Mouse (Mus musculus): ENCODE measurements at regions not wholly inside any gene's neighbourhood (a gene's known extent, or its start where the extent isn't known, plus 50 kb on each side); places are given as distances from the start of the nearest gene placed in this dataset.

DNA sequence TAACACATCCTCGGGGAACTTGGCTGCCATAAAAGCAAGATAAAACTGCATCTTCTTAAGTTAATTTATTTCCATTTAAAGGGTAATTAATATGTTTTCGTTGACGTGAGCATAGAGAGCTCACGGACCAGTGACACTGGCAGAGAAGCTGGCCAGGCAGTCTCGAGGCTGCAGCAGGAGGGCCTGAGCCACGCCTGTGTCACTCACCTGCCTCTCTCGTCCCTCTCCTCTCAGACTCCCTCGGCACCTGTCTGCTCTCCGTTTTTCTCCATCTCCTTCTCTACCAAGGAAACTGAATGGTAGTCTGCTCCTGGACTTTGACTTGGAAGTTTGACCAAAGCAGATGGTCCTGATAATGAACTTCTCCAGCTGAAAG lies 193.8 kb downstream of the Fam43a start:
- TF ChIP-seq MYOD1 (IDR thresholded peaks at IDR 0.05; ENCODE audit: control insufficient read depth, insufficient read length, low read depth) (no peak), CTCF (IDR thresholded peaks at IDR 0.05; ENCODE audit: control insufficient read depth, insufficient read depth, insufficient read length) (no peak), USF1 (IDR thresholded peaks at IDR 0.05; ENCODE audit: low read depth) (no peak), MYOG (IDR thresholded peaks at IDR 0.05; ENCODE audit: control insufficient read depth, extremely low read depth, insufficient read length) (no peak), CEBPB (IDR thresholded peaks at IDR 0.05; ENCODE audit: low read depth) (no peak), MAX (IDR thresholded peaks at IDR 0.05) (no peak), FOSL1 (IDR thresholded peaks at IDR 0.05; ENCODE audit: insufficient read depth, low read length, poor library complexity, severe bottlenecking) (no peak)

DNA sequence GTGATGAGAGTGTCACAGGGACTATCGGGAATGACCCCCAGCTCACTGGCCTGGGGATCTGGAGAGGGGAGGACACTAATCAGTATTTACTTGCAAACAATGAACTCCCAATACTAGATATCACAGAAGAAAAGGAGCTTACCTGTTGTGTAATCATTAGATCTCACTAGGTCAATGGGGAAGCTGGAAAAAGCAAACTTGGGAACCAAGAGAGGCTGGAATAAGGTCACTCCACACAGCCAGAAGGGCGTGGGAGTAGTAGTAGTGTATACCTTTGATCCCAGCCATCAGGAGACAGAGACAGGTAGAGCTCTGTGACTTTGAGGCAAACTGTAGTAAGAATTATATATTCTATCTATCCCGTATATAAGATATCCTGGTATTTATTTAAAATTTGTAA lies 194.3 kb downstream of the Fam43a start:
- Histone ChIP-seq H3K79me2 (ENCODE audit: control insufficient read depth, insufficient read depth) (no peaks in the 10 kb centered on the region), H3ac (ENCODE audit: control insufficient read depth, insufficient read length, low read depth) (no peak overlapping the region), H3K36me3 (ENCODE audit: control insufficient read depth, insufficient read depth) (no peaks in the 10 kb centered on the region), H3K4me3 (ENCODE audit: insufficient read depth, poor library complexity, severe bottlenecking) (no peak overlapping the region), H3K27me3 (ENCODE audit: control insufficient read depth, insufficient read depth, insufficient read length) (no peaks in the 10 kb centered on the region), H3K79me3 (ENCODE audit: low read depth) (no peaks in the 10 kb centered on the region)
- TF ChIP-seq MYOD1 (IDR thresholded peaks at IDR 0.05; ENCODE audit: control insufficient read depth, insufficient read length, low read depth) (no peak), FOSL1 (IDR thresholded peaks at IDR 0.05; ENCODE audit: insufficient read depth, low read length, poor library complexity, severe bottlenecking) (no peak), MAX (IDR thresholded peaks at IDR 0.05) (no peak), CTCF (IDR thresholded peaks at IDR 0.05; ENCODE audit: control insufficient read depth, insufficient read depth, insufficient read length) (no peak), CEBPB (IDR thresholded peaks at IDR 0.05; ENCODE audit: low read depth) (no peak), USF1 (IDR thresholded peaks at IDR 0.05; ENCODE audit: low read depth) (no peak), MYOG (IDR thresholded peaks at IDR 0.05; ENCODE audit: control insufficient read depth, extremely low read depth, insufficient read length) (no peak)

More for the DNA sequence above, 193.8 kb downstream of the Fam43a start:
- Histone ChIP-seq H3K4me3 (ENCODE audit: insufficient read depth, poor library complexity, severe bottlenecking) (no peak overlapping the region), H3K79me3 (ENCODE audit: low read depth) (no peaks in the 10 kb centered on the region), H3K27me3 (ENCODE audit: control insufficient read depth, insufficient read depth, insufficient read length) (no peaks in the 10 kb centered on the region), H3K36me3 (ENCODE audit: control insufficient read depth, insufficient read depth) (no peaks in the 10 kb centered on the region), H3K79me2 (ENCODE audit: control insufficient read depth, insufficient read depth) (no peaks in the 10 kb centered on the region), H3ac (ENCODE audit: control insufficient read depth, insufficient read length, low read depth) (no peak overlapping the region)

DNA sequence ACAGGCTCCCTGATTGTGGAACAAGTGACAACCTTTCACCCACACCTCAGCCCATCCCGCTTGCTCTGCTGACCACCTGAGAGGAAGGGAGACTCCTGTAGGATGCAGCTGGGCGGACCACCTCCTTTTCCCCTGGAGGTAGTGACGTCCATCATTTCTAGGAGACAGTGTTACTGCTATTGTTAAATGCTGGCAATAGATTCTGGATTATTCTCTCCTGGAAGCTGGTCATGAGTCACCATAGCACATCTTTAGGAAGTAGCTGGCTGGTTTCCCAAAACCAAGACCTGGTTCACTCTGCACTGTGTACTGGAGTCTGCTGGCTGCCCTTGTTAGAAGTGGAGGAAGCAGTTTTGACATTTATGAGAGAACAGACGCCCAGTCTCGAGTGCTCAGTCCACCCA lies 196.0 kb downstream of the Fam43a start:
- no peaks in the 10 kb centered on the region for H3K27me3 ChIP-seq (ENCODE audit: control insufficient read depth, insufficient read depth, insufficient read length)
- no peaks in the 10 kb centered on the region for H3K79me2 ChIP-seq (ENCODE audit: control insufficient read depth, insufficient read depth)
- no peaks in the 10 kb centered on the region for H3K79me3 ChIP-seq (ENCODE audit: low read depth)
- no peak for TF ChIP-seq MAX (IDR thresholded peaks at IDR 0.05)
- TF ChIP-seq MYOD1 (IDR thresholded peaks at IDR 0.05; ENCODE audit: control insufficient read depth, insufficient read length, low read depth) = no peak
- no peak for TF ChIP-seq CEBPB (IDR thresholded peaks at IDR 0.05; ENCODE audit: low read depth)
- TF ChIP-seq USF1 (IDR thresholded peaks at IDR 0.05; ENCODE audit: low read depth) = no peak
- TF ChIP-seq MYOG (IDR thresholded peaks at IDR 0.05; ENCODE audit: control insufficient read depth, extremely low read depth, insufficient read length) = no peak
- TF ChIP-seq FOSL1 (IDR thresholded peaks at IDR 0.05; ENCODE audit: insufficient read depth, low read length, poor library complexity, severe bottlenecking) = no peak
- TF ChIP-seq CTCF (IDR thresholded peaks at IDR 0.05; ENCODE audit: control insufficient read depth, insufficient read depth, insufficient read length) = no peak
- H3K4me3 ChIP-seq (ENCODE audit: insufficient read depth, poor library complexity, severe bottlenecking) = no peak overlapping the region
- H3K36me3 ChIP-seq (ENCODE audit: control insufficient read depth, insufficient read depth) = no peaks in the 10 kb centered on the region
- H3ac ChIP-seq (ENCODE audit: control insufficient read depth, insufficient read length, low read depth) = no peak overlapping the region

DNA sequence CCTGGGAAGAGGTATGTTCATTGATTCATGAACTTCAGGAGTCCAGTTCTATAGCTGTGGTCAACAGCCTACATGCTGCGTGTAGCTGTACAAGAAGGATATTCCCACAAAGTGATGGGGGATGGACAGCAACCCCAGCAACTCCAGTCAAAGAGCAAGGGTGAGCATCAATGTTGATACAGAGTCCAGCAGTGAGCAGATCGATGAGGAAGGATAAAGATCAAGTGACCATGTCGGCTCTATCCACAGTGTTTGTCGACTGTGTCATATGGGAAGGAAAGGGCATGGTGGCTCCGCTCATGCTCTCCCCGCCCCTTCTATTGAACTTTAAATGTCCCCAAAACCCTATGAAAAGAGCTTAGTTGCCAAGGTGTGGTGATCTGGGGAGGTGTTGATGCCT lies 196.6 kb downstream of the Fam43a start:
- Histone ChIP-seq H3K79me2 (ENCODE audit: control insufficient read depth, insufficient read depth) (no peaks in the 10 kb centered on the region), H3K79me3 (ENCODE audit: low read depth) (no peaks in the 10 kb centered on the region), H3K36me3 (ENCODE audit: control insufficient read depth, insufficient read depth) (no peaks in the 10 kb centered on the region), H3ac (ENCODE audit: control insufficient read depth, insufficient read length, low read depth) (no peak overlapping the region), H3K4me3 (ENCODE audit: insufficient read depth, poor library complexity, severe bottlenecking) (no peak overlapping the region), H3K27me3 (ENCODE audit: control insufficient read depth, insufficient read depth, insufficient read length) (no peaks in the 10 kb centered on the region)
- TF ChIP-seq FOSL1 (IDR thresholded peaks at IDR 0.05; ENCODE audit: insufficient read depth, low read length, poor library complexity, severe bottlenecking) (no peak), MYOG (IDR thresholded peaks at IDR 0.05; ENCODE audit: control insufficient read depth, extremely low read depth, insufficient read length) (no peak), MAX (IDR thresholded peaks at IDR 0.05) (no peak), CTCF (IDR thresholded peaks at IDR 0.05; ENCODE audit: control insufficient read depth, insufficient read depth, insufficient read length) (no peak), MYOD1 (IDR thresholded peaks at IDR 0.05; ENCODE audit: control insufficient read depth, insufficient read length, low read depth) (no peak), USF1 (IDR thresholded peaks at IDR 0.05; ENCODE audit: low read depth) (no peak), CEBPB (IDR thresholded peaks at IDR 0.05; ENCODE audit: low read depth) (no peak)

DNA sequence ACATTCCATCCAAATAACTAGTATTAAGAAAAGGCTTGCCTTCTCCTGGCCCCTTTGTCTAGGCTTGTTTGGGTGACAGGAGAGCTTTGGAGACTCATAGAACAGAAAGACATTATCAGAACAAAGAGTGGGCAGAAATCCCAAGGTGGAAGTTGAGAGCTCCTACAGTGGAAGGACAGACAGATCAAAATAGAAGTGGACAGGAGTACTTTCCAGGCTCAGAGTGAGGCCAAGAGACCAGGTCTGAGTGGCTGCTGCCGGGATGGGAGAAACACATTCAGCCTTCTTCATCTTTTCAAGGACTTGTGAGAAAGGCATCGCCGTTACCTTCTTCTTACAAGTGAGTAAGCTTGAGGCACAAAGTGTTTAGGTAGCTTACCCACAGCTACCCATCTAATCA lies 197.5 kb downstream of the Fam43a start:
- no peaks in the 10 kb centered on the region for H3K79me3 ChIP-seq (ENCODE audit: low read depth)
- no peaks in the 10 kb centered on the region for H3K79me2 ChIP-seq (ENCODE audit: control insufficient read depth, insufficient read depth)
- H3ac ChIP-seq (ENCODE audit: control insufficient read depth, insufficient read length, low read depth) = no peak overlapping the region
- H3K27me3 ChIP-seq (ENCODE audit: control insufficient read depth, insufficient read depth, insufficient read length) = no peaks in the 10 kb centered on the region
- H3K36me3 ChIP-seq (ENCODE audit: control insufficient read depth, insufficient read depth) = no peaks in the 10 kb centered on the region
- H3K4me3 ChIP-seq (ENCODE audit: insufficient read depth, poor library complexity, severe bottlenecking) = no peak overlapping the region
- no peak for TF ChIP-seq MYOD1 (IDR thresholded peaks at IDR 0.05; ENCODE audit: control insufficient read depth, insufficient read length, low read depth)
- TF ChIP-seq FOSL1 (IDR thresholded peaks at IDR 0.05; ENCODE audit: insufficient read depth, low read length, poor library complexity, severe bottlenecking) = no peak
- no peak for TF ChIP-seq USF1 (IDR thresholded peaks at IDR 0.05; ENCODE audit: low read depth)
- TF ChIP-seq CTCF (IDR thresholded peaks at IDR 0.05; ENCODE audit: control insufficient read depth, insufficient read depth, insufficient read length) = no peak
- no peak for TF ChIP-seq MYOG (IDR thresholded peaks at IDR 0.05; ENCODE audit: control insufficient read depth, extremely low read depth, insufficient read length)

DNA sequence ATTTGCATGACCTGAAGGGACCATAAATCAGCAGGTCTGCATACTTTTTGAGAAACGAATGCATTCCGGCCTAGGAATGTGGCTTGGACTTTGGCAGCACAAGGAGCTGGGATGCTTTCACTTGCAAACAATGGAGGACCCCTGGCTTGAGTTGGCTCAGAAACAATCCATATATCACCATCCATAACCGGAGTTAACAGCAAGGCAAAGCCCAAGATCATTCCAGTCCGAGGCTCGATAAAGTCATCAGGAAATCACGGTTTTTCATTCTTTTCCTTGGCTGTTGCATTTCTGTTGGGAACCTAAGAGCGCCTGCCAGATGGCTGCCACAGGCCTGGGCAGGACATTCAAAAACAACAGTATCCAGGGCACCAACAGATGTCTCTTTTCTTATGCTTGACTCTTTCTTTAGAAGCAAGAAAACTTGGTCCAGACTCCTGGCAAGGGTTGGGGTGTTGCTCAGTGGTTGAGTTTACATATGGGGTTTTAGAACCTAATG lies 198.5 kb downstream of the Fam43a start:
- TF ChIP-seq FOSL1 (IDR thresholded peaks at IDR 0.05; ENCODE audit: insufficient read depth, low read length, poor library complexity, severe bottlenecking) (no peak), CEBPB (IDR thresholded peaks at IDR 0.05; ENCODE audit: low read depth) (no peak), MYOD1 (IDR thresholded peaks at IDR 0.05; ENCODE audit: control insufficient read depth, insufficient read length, low read depth) (no peak), MAX (IDR thresholded peaks at IDR 0.05) (no peak), CTCF (IDR thresholded peaks at IDR 0.05; ENCODE audit: control insufficient read depth, insufficient read depth, insufficient read length) (no peak), USF1 (IDR thresholded peaks at IDR 0.05; ENCODE audit: low read depth) (no peak), MYOG (IDR thresholded peaks at IDR 0.05; ENCODE audit: control insufficient read depth, extremely low read depth, insufficient read length) (no peak)
- Histone ChIP-seq H3K36me3 (ENCODE audit: control insufficient read depth, insufficient read depth) (no peaks in the 10 kb centered on the region), H3K27me3 (ENCODE audit: control insufficient read depth, insufficient read depth, insufficient read length) (no peaks in the 10 kb centered on the region), H3K79me2 (ENCODE audit: control insufficient read depth, insufficient read depth) (no peaks in the 10 kb centered on the region), H3K79me3 (ENCODE audit: low read depth) (no peaks in the 10 kb centered on the region), H3ac (ENCODE audit: control insufficient read depth, insufficient read length, low read depth) (no peak overlapping the region), H3K4me3 (ENCODE audit: insufficient read depth, poor library complexity, severe bottlenecking) (no peak overlapping the region)

Data from C2C12 (cell line).